Mouse (Mus musculus): ENCODE measurements at regions not wholly inside any gene's neighbourhood (a gene's known extent, or its start where the extent isn't known, plus 50 kb on each side); places are given as distances from the start of the nearest gene placed in this dataset.

DNA sequence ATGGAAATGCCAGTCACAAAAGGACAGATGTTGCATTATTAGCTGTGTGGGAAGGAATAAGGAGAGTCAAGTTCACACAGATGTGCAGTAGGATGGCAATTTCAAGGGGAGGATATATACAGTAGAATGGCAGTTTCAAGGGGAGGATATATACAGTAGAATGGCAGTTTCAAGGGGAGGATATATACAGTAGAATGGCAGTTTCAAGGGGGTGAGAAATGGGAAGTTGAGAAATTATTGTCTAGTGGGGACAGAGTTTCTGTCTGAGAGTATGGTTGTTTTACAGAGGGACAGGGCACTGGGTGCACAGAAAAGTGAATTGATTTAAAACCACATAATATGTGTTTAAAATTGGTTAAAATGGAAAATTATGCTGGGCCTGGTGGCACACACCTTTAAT lies 54.8 kb upstream of the Scel start:
- H3K36me3 ChIP-seq = no peaks in the 10 kb centered on the region
- H3K9ac ChIP-seq = no peak overlapping the region
- H3K27ac ChIP-seq = no peak overlapping the region
- H3K9me3 ChIP-seq = no peaks in the 10 kb centered on the region
- H3K4me2 ChIP-seq = no peak overlapping the region
- H3K4me3 ChIP-seq = no peak overlapping the region
- no peak for ATAC-seq (ENCODE audit: low FRiP score)
- no peaks in the 10 kb centered on the region for H3K27me3 ChIP-seq
- H3K4me1 ChIP-seq (replicated peaks) = no peaks in the 10 kb centered on the region

DNA sequence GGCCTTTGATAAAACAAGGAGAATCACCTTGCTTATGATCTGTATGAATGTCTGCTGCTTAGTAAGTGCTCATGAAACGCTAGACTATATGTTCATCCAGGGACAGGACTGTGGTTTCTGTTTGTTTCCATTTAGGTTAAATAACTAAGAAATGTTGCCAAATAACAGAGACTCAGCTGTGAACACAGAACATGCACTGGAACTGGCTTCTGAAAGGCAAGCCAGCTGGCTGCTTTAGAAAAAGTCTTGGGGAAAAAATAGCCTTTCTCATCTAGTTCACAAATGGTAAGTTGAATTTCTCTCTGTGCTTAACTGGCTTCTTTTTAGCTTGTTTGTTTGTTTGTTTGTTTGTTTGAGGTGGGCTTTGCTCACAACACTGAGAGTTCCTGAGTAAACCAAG lies 57.0 kb upstream of the Scel start:
- no peaks in the 10 kb centered on the region for H3K27me3 ChIP-seq
- no peak overlapping the region for H3K9ac ChIP-seq
- no peak overlapping the region for H3K27ac ChIP-seq
- H3K4me3 ChIP-seq = no peak overlapping the region
- no peaks in the 10 kb centered on the region for H3K4me1 ChIP-seq (replicated peaks)
- no peak overlapping the region for H3K4me2 ChIP-seq
- no peaks in the 10 kb centered on the region for H3K36me3 ChIP-seq
- no peaks in the 10 kb centered on the region for H3K9me3 ChIP-seq
- no peak for ATAC-seq (ENCODE audit: low FRiP score)
- 92% methylated on average over 1 of the region's 1 CpGs for WGBS

DNA sequence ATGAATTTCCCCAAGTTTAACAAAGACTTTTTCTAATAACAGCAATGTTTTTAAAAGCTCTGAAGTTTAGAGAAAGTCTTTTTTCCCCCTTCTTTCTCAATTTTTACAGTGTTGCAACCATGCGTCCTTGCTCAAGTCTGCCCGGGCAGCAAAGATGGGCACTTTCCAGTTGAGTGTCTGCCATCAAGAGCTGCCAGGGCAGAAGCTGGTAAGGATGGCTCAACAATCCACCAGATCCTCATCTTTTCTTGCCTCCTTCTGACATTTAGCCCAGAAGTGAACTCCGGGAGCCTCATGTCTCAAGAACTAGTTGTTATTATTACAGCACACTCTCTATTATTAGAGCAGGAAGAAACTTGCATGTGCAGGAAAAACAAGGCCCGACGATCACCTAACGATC lies 62.4 kb upstream of the Scel start:
- no peaks in the 10 kb centered on the region for H3K9me3 ChIP-seq
- WGBS = 91% methylated on average over 6 of the region's 6 CpGs
- no peak overlapping the region for H3K4me3 ChIP-seq
- H3K27me3 ChIP-seq = no peaks in the 10 kb centered on the region
- no peaks in the 10 kb centered on the region for H3K36me3 ChIP-seq
- no peak for ATAC-seq (ENCODE audit: low FRiP score)
- H3K4me1 ChIP-seq (replicated peaks) = peaks cover 11% of the 10 kb centered on the region; the same call in 1 of the 2 replicates
- H3K4me2 ChIP-seq = no peak overlapping the region
- H3K9ac ChIP-seq = no peak overlapping the region
- no peak overlapping the region for H3K27ac ChIP-seq

DNA sequence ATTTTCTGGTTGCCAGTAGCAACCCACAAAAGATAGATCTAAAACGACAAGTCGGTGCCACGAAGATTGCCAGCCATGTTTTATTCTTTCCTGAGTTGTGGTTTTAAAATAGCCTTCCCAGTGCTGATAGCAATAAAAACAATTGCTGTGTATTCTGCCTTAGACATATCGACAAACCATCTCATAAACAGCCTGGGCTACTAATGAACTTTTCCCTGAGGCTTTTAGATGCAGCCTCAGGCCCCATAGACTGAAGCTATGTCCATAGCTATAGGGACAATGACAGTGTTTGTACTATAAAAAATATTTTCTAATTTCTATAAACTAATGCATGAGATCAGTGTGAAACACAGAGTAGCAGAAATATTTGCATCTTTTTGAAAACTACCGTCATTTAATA lies 63.7 kb upstream of the Scel start:
- H3K4me3 ChIP-seq = no peak overlapping the region
- peak overlapping the region; percentile 42; the same call in 1 of the 2 replicates for H3K27ac ChIP-seq
- H3K27me3 ChIP-seq = no peaks in the 10 kb centered on the region
- 63% methylated on average over 5 of the region's 5 CpGs for WGBS
- peaks cover 11% of the 10 kb centered on the region; the same call in 1 of the 2 replicates for H3K4me1 ChIP-seq (replicated peaks)
- no peak overlapping the region for H3K4me2 ChIP-seq
- H3K9ac ChIP-seq = no peak overlapping the region
- no peaks in the 10 kb centered on the region for H3K36me3 ChIP-seq
- H3K9me3 ChIP-seq = no peaks in the 10 kb centered on the region
- peak; percentile 21; the same call in 1 of the 2 replicates for ATAC-seq (ENCODE audit: low FRiP score)

DNA sequence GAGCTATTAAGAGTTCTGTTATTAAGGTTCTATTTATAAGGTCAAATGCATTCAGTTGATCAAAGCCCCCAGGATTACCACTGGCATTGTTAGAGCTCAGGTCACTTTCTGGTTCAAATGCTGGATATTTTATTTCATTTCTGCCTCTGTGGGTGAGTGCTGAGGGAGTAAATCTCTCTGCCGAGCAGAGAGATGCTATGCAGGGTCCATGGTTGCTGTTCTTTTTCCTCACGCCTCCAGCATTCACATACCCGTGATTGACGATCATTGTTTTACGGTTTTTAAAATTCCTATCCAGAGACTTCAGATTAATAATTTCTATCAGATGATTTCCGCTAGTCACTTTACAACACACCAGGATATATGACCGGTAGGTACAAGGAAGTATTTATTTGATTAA lies 64.1 kb upstream of the Scel start:
- Histone ChIP-seq H3K27me3 (no peaks in the 10 kb centered on the region), H3K36me3 (no peaks in the 10 kb centered on the region), H3K4me1 (replicated peaks) (peaks cover 11% of the 10 kb centered on the region; the same call in 1 of the 2 replicates), H3K4me3 (no peak overlapping the region), H3K27ac (peak overlapping the region; percentile 42; the same call in 1 of the 2 replicates), H3K9ac (no peak overlapping the region), H3K4me2 (no peak overlapping the region), H3K9me3 (no peaks in the 10 kb centered on the region)
- ATAC-seq (ENCODE audit: low FRiP score) = peak; percentile 53; the same call in 1 of the 2 replicates
- WGBS = 58% methylated on average over 7 of the region's 7 CpGs

DNA sequence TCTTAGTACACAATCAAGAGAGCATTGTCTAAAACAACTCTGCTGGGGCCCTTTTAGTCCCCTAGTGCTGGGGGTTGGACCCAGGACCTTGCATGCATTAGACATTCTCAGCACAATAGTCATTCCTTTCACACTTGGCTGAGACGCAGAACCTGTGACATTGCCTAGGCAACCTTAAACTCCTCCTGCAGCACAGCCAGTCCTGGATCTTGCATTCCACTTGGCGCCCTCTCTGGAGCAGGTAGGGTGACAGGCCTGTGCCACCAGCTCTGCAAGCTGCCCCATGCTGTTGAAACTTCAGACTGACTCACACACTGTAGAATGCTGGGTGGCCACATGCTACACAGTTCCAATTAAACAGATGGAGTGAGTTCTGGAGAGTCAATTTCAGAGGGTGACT lies 66.5 kb upstream of the Scel start:
- Histone ChIP-seq H3K36me3 (no peaks in the 10 kb centered on the region), H3K4me1 (replicated peaks) (peaks cover 11% of the 10 kb centered on the region; the same call in 1 of the 2 replicates), H3K4me3 (no peak overlapping the region), H3K27me3 (no peaks in the 10 kb centered on the region), H3K4me2 (no peak overlapping the region), H3K9me3 (no peaks in the 10 kb centered on the region), H3K27ac (no peak overlapping the region), H3K9ac (no peak overlapping the region)
- ATAC-seq (ENCODE audit: low FRiP score) = no peak
- WGBS = 23% methylated on average over 2 of the region's 2 CpGs

DNA sequence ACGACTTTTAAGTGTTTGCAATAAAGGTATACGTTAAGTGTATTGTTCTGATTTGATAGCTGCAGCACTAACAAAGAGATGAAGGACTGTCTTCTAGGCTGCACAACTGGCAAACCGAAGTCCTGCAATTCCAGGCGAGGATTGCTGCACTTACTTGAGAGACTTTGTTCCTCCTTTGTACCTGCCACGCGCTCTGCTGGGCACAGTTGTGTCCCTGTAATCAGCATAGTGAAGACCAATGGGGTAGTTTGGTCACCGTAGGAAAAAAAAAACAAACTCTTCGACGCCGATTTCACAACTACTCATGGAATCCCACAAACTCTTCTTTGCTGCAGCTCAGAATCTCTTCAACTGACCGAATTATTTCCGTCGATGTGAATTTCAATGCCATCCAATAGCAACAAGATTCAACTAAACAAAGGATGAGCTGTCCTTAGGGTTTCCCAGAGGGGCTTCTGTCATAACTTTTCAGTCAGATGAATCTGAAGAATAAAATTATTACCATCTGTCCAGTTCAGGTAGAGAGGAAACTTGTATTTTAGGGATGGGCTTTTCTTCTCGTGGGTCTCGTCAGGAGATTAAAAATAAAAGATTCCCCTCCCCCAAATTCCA lies 71.6 kb upstream of the Scel start:
- Histone ChIP-seq H3K36me3 (no peaks in the 10 kb centered on the region), H3K4me3 (no peak overlapping the region), H3K4me2 (no peak overlapping the region), H3K27me3 (no peaks in the 10 kb centered on the region), H3K9ac (no peak overlapping the region), H3K9me3 (no peaks in the 10 kb centered on the region), H3K27ac (no peak overlapping the region), H3K4me1 (replicated peaks) (no peaks in the 10 kb centered on the region)
- WGBS = 82% methylated on average over 15 of the region's 15 CpGs
- ATAC-seq (ENCODE audit: low FRiP score) = no peak

DNA sequence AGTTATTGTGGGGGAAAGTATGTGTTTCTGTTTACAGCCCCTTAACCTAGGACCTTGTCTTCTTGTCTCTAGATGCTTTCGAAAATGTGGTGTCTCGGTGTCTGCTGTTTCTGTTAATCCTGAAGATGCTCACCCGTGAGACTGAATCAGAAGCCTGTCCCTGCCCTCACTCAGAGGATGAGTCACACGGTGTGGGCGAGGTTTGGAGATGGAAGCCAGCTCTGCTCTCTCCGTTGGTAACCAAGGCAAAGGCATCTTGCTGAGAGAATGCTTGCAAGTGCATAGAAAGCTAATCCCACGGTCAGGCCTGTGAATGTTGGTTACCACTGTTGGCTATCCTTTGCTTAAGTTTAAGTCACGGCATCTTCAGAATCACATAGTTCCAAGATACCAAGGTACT lies 72.9 kb upstream of the Scel start:
- no peaks in the 10 kb centered on the region for H3K4me1 ChIP-seq (replicated peaks)
- H3K36me3 ChIP-seq = no peaks in the 10 kb centered on the region
- H3K9ac ChIP-seq = no peak overlapping the region
- H3K4me3 ChIP-seq = no peak overlapping the region
- H3K27me3 ChIP-seq = no peaks in the 10 kb centered on the region
- 63% methylated on average over 8 of the region's 8 CpGs for WGBS
- ATAC-seq (ENCODE audit: low FRiP score) = no peak
- H3K27ac ChIP-seq = no peak overlapping the region
- no peak overlapping the region for H3K4me2 ChIP-seq
- no peaks in the 10 kb centered on the region for H3K9me3 ChIP-seq

DNA sequence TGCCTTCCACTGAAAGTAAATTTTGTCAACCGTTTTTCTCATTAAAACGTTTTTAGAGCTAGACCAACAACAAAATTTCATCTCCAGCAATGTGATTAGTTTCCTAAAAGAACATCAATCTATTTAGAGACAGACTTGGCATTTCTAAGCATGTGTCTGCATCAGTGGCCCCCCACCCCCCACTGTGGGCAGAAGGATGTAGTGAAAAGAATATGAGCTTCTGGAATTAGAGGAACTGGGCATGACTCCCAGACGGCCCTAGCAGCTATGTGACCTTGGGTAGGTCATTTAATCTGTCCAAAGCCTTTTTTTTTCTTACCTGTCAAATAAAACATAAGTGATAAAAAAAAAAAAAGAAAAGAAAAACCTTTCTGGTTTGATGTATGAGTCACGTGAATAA lies 78.9 kb upstream of the Scel start:
- H3K9me3 ChIP-seq = no peaks in the 10 kb centered on the region
- H3K27me3 ChIP-seq = no peaks in the 10 kb centered on the region
- H3K4me2 ChIP-seq = no peak overlapping the region
- no peak overlapping the region for H3K9ac ChIP-seq
- no peak overlapping the region for H3K4me3 ChIP-seq
- no peak overlapping the region for H3K27ac ChIP-seq
- H3K4me1 ChIP-seq (replicated peaks) = no peaks in the 10 kb centered on the region
- WGBS = 67% methylated on average over 4 of the region's 4 CpGs
- ATAC-seq (ENCODE audit: low FRiP score) = no peak
- no peaks in the 10 kb centered on the region for H3K36me3 ChIP-seq

DNA sequence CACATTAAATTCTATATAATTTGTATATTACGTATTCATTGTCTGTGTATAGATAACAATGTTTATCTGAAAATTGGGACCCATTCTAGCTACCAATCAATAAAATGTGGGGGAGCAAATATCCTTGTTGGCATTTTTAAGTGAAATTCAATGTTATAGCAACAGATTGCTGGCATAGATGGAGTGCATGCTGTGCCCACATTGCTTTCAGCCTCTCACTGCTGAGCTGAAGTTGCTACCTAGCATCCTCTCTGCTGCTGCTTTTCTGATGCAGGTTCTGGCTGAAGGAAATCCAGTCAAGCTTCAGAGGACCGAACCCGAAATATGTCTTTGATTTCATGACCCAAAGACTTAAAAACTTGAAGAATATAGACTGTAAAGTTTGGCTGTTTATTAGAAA lies 80.0 kb upstream of the Scel start:
- H3K4me2 ChIP-seq = no peak overlapping the region
- ATAC-seq (ENCODE audit: low FRiP score) = no peak
- H3K9me3 ChIP-seq = no peaks in the 10 kb centered on the region
- H3K4me1 ChIP-seq (replicated peaks) = no peaks in the 10 kb centered on the region
- no peak overlapping the region for H3K27ac ChIP-seq
- no peaks in the 10 kb centered on the region for H3K27me3 ChIP-seq
- H3K4me3 ChIP-seq = no peak overlapping the region
- WGBS = 91% methylated on average over 3 of the region's 3 CpGs
- H3K9ac ChIP-seq = no peak overlapping the region
- H3K36me3 ChIP-seq = no peaks in the 10 kb centered on the region

DNA sequence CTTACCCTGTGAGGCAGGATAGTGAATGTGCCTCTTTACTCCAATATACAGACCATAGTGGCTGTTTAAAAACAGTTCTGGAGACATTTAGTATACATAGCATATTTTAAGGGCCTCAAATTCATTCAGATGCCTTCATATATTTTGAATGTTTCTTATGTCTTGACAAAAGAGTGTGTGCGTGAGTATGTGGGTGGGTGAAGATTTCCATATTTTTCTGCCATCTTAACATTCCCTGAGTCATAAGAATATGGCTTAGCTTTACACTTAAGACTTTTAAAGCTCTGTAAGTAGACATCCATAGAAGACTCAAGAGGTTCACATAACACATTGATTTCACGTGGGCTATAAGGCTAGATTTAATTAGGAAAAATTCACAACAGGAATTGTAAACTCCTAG lies 81.3 kb upstream of the Mycbp2 start:
- no peak overlapping the region for H3K9ac ChIP-seq
- H3K9me3 ChIP-seq = no peaks in the 10 kb centered on the region
- no peaks in the 10 kb centered on the region for H3K4me1 ChIP-seq (replicated peaks)
- no peak for ATAC-seq (ENCODE audit: low FRiP score)
- no peak overlapping the region for H3K4me3 ChIP-seq
- H3K27me3 ChIP-seq = no peaks in the 10 kb centered on the region
- H3K27ac ChIP-seq = no peak overlapping the region
- no peak overlapping the region for H3K4me2 ChIP-seq
- 93% methylated on average over 2 of the region's 2 CpGs for WGBS
- no peaks in the 10 kb centered on the region for H3K36me3 ChIP-seq

DNA sequence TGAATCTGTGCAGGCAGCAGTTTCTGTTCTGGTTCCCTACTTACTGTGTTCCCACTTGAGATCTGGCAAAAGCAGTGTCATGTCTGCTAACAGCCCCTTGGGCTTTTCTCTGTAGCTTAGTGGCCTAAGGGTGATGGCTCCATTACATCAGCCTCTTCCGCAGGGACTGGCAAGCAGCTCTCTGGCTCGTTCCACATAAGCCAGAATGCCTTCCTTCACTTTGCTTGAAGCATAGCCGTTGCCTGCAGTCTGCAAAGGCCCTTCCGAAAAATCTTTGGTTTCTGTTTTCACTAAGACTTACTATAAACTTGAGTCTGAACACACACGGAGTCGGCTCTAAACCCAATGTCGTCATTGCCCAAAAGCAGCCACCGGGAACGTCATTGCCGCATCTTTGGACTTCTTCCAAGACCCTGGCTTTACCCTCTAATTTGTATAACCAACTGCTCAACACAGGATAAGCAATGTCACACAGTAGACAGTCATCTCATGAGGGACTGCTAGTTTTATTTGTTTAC lies 74.8 kb upstream of the Mycbp2 start:
- no peak overlapping the region for H3K4me2 ChIP-seq
- H3K36me3 ChIP-seq = no peaks in the 10 kb centered on the region
- WGBS = 66% methylated on average over 10 of the region's 10 CpGs
- peaks cover 14% of the 10 kb centered on the region for H3K4me1 ChIP-seq (replicated peaks)
- no peak overlapping the region for H3K9ac ChIP-seq
- no peaks in the 10 kb centered on the region for H3K9me3 ChIP-seq
- H3K27me3 ChIP-seq = no peaks in the 10 kb centered on the region
- no peak for ATAC-seq (ENCODE audit: low FRiP score)
- H3K4me3 ChIP-seq = no peak overlapping the region
- peak overlapping the region; percentile 12; the same call in 1 of the 2 replicates for H3K27ac ChIP-seq
